Mouse (Mus musculus) naive thymus-derived CD4-positive, alpha-beta T cell, adult 2 months (primary cell): ENCODE measurements around the gene Klk1b16.
"Not testable (repeated sequence)": the region's sequence is repeated elsewhere in the genome, so short reads cannot be mapped to it uniquely, and the experiment has no call there.

Source experiments
- DNase-seq: peaks from one replicate; pipeline ENCODE4 v3.0.0-alpha.2; 2011; ENCODE audit warnings: low read depth

Klk1b16 gene

GRCm38 (mm10) chr7:44136467-44136866 lies at the start of gene Klk1b16:
Klk1b16 (plus strand) TSS chr7:44136767.
- no peak for DNase-seq

GRCm38 (mm10) chr7:44096111-44096510 lies 40.5 kb upstream of the Klk1b16 start:
- DNase-seq, result no peak

DNA sequence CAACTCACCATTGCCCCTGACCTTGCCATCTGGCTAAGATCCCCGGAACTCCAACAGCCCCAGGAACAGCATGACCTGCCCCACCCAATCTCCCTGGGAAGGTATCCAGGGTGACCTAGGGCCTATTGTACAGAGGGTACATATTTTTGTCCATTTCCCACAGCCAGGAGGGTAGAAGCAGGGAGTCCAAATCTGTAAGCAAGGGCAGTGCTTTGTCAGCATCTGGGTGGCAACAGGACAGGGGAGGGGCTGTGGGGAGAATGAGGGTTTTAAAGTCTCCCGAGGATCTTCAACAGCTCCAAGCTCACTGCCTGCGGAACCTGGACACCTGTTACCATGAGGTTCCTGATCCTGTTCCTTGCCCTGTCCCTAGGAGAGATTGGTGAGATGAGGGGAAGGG lies 34.5 kb upstream of the Klk1b16 start, which contains the start of gene Klk1b21:
Gene Klk1b21, plus strand, starts transcription at position 301 of the 400 bp plus-strand sequence.
- DNase-seq, result not testable (repeated sequence)

DNA sequence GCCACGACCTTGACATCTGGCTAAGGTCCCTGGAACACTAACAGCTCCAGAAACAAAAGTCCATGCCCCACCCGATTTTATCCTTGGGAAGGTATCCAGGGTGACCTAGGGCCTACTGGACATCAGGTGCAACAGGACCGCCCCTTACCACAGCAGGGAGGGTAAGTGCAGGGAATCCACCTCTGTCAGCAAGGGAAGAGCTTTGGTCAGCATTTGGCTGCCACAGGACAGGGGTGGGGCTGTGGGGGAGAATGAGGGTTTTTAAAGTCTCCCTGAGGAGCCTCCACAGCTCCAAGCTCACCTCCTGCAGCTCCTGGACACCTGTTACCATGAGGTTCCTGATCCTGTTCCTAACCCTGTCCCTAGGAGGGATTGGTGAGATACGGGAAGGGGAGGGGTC lies 24.2 kb upstream of the Klk1b16 start, which contains the start of gene Klk1b22:
Gene Klk1b22, plus strand, starts transcription at position 301 of the 400 bp plus-strand sequence.
- DNase-seq, result no peak

DNA sequence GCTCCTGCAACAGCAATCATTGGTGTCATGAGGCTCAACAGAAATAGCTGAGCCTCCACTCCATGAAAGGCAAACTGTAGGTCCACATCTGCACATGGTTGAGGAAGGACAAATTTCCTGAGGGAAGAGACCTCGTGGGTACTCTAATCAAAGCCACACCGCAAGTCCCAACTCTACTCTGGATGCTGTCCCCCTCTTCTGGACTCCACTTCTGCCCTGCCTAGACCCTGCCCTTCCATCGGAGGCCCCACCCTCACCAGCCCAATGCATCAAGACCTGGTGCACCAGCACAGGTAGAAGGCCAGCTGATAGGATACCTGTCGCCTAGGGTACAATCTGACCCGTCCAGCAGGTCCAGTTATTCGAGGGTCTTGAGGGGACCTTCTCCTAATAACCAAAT lies 13.1 kb upstream of the Klk1b16 start:
- DNase-seq, result no peak

DNA sequence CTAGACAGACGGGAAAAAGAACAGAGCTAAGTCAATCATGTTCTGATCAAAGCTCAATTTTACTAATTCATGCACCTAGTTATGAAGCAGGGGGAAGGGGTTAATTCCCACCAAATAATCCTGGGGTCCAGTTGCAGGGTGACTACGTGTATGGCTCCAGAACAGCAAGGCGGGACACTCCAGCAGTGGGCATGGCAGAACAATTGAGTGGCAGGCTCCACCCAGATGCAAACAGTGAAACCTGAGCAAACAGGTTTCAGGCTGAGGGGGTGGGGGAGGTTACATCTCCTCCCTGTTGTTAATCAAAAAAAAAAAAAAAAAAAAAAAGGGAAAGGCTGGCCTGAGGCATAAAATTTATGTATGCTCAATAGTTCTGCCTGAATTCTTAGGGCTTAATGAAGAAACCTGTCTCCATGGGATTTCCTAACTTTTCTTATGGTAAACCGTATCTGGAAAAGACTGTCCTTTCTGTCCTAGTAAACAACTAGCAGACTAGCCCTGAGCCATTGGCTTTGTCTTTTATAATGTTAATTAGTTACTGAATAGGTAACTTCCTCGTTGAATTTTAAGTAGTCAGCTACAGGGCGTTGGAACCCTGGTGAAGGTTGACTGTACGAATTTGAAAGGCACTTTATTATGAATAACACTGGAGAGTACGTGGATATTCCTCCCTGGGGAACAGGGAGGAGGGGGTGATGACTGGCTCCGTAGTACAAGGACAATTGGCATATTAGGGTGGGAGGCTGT lies 42.9 kb downstream of the Klk1b16 start:
- no peak for DNase-seq

- not testable (repeated sequence) for DNase-seq
Measured at GRCm38 (mm10) chr7:44186516-44186915, 49.9 kb downstream of the Klk1b16 start.

GRCm38 (mm10) chr7:44187936-44188335 lies 51.4 kb downstream of the Klk1b16 start, which contains the start of gene Klk1b24:
Klk1b24 (plus strand) TSS chr7:44188236.
- not testable (repeated sequence) for DNase-seq
